Mouse (Mus musculus): ENCODE results near the gene Man1c1. TPM values are rescaled to one million over a fixed set of nuclear protein-coding genes. Genes with fewer than 3 reads are reported as not detected.
A peak's percentile ranks its signal among the peaks of the same experiment; 100 is the strongest.

The Man1c1 gene
- polyA plus RNA-seq, 1 experiment from 2014 or later: 5.3 TPM

- H3K9ac ChIP-seq (ENCODE audit: low read depth, low read length): no peak overlapping the region
- ATAC-seq (ENCODE audit: low FRiP score) (no peak), DNase-seq (ENCODE audit: low spot score) (no peak)
- no peak overlapping the region for H3K4me3 ChIP-seq (ENCODE audit: low read depth, low read length)
- no peak overlapping the region for H3K27ac ChIP-seq (ENCODE audit: low read depth, low read length)
- H3K4me2 ChIP-seq (replicated peaks; ENCODE audit: low read depth, low read length): no peak overlapping the region
- H3K4me1 ChIP-seq (replicated peaks; ENCODE audit: control insufficient read depth, insufficient read depth, low read length): no peaks in the 10 kb centered on the region; the same call in none of the 2 replicates
- no peaks in the 10 kb centered on the region for H3K36me3 ChIP-seq (ENCODE audit: control insufficient read depth, insufficient read depth, low read length)
- WGBS: 80% methylated on average over 1 of the region's 1 CpGs
- no peaks in the 10 kb centered on the region for H3K9me3 ChIP-seq (ENCODE audit: control insufficient read depth, low read length)
- 0 out of 2 replicates have a peak, but pooled peaks cover 2% of the 10 kb centered on the region for H3K27me3 ChIP-seq (ENCODE audit: control insufficient read depth, insufficient read depth, low read length)
Measured at GRCm38 (mm10) chr4:134586631-134587030, 117.5 kb downstream of the Man1c1 start.

- no peak overlapping the region for H3K9ac ChIP-seq (ENCODE audit: low read depth, low read length)
- no peak overlapping the region for H3K4me3 ChIP-seq (ENCODE audit: low read depth, low read length)
- H3K36me3 ChIP-seq (ENCODE audit: control insufficient read depth, insufficient read depth, low read length): no peaks in the 10 kb centered on the region
- ATAC-seq (ENCODE audit: low FRiP score): no peak
- 90% methylated on average over 7 of the region's 7 CpGs for WGBS
- H3K27me3 ChIP-seq (ENCODE audit: control insufficient read depth, insufficient read depth, low read length): 0 out of 2 replicates have a peak, but pooled peaks cover 2% of the 10 kb centered on the region
- no peak overlapping the region for H3K27ac ChIP-seq (ENCODE audit: low read depth, low read length)
- no peak overlapping the region for H3K4me2 ChIP-seq (replicated peaks; ENCODE audit: low read depth, low read length)
- H3K4me1 ChIP-seq (replicated peaks; ENCODE audit: control insufficient read depth, insufficient read depth, low read length): peaks cover 3% of the 10 kb centered on the region; the same call in 1 of the 2 replicates
- no peak for DNase-seq (ENCODE audit: low spot score)
- H3K9me3 ChIP-seq (ENCODE audit: control insufficient read depth, low read length): no peaks in the 10 kb centered on the region
Measured at GRCm38 (mm10) chr4:134586126-134586525, 118.0 kb downstream of the Man1c1 start.

- no peak for DNase-seq (ENCODE audit: low spot score)
- Histone ChIP-seq H3K27ac (ENCODE audit: low read depth, low read length) (no peak overlapping the region), H3K27me3 (ENCODE audit: control insufficient read depth, insufficient read depth, low read length) (no peaks in the 10 kb centered on the region), H3K9me3 (ENCODE audit: control insufficient read depth, low read length) (no peaks in the 10 kb centered on the region), H3K36me3 (ENCODE audit: control insufficient read depth, insufficient read depth, low read length) (no peaks in the 10 kb centered on the region), H3K4me1 (replicated peaks; ENCODE audit: control insufficient read depth, insufficient read depth, low read length) (peaks cover 5% of the 10 kb centered on the region), H3K9ac (ENCODE audit: low read depth, low read length) (no peak overlapping the region), H3K4me2 (replicated peaks; ENCODE audit: low read depth, low read length) (no peak overlapping the region), H3K4me3 (ENCODE audit: low read depth, low read length) (no peak overlapping the region)
- no peak for ATAC-seq (ENCODE audit: low FRiP score)
- 80% methylated on average over 3 of the region's 3 CpGs for WGBS
Measured at GRCm38 (mm10) chr4:134583513-134583912, 120.6 kb downstream of the Man1c1 start.

GRCm38 (mm10) chr4:134581365-134581764 is 122.7 kb downstream of the Man1c1 start:
- WGBS: 62% methylated on average over 8 of the region's 8 CpGs
- no peak overlapping the region for H3K4me3 ChIP-seq (ENCODE audit: low read depth, low read length)
- H3K4me2 ChIP-seq (replicated peaks; ENCODE audit: low read depth, low read length): no peak overlapping the region
- no peak overlapping the region for H3K9ac ChIP-seq (ENCODE audit: low read depth, low read length)
- DNase-seq (ENCODE audit: low spot score) (no peak), ATAC-seq (ENCODE audit: low FRiP score) (no peak)
- H3K27ac ChIP-seq (ENCODE audit: low read depth, low read length): 0 out of 2 replicates have a peak overlapping the region, but pooled peaks have one; percentile 10
- H3K27me3 ChIP-seq (ENCODE audit: control insufficient read depth, insufficient read depth, low read length): no peaks in the 10 kb centered on the region
- H3K36me3 ChIP-seq (ENCODE audit: control insufficient read depth, insufficient read depth, low read length): no peaks in the 10 kb centered on the region
- no peaks in the 10 kb centered on the region for H3K9me3 ChIP-seq (ENCODE audit: control insufficient read depth, low read length)
- peaks cover 5% of the 10 kb centered on the region for H3K4me1 ChIP-seq (replicated peaks; ENCODE audit: control insufficient read depth, insufficient read depth, low read length)

GRCm38 (mm10) chr4:134580351-134581148 is 123.5 kb downstream of the Man1c1 start:
- no peak overlapping the region for H3K27ac ChIP-seq (ENCODE audit: low read depth, low read length)
- no peak overlapping the region for H3K9ac ChIP-seq (ENCODE audit: low read depth, low read length)

GRCm38 (mm10) chr4:134579620-134580019 is 124.5 kb downstream of the Man1c1 start:
- ATAC-seq (ENCODE audit: low FRiP score): no peak
- no peak overlapping the region for H3K27ac ChIP-seq (ENCODE audit: low read depth, low read length)
- H3K27me3 ChIP-seq (ENCODE audit: control insufficient read depth, insufficient read depth, low read length): no peaks in the 10 kb centered on the region
- H3K4me1 ChIP-seq (replicated peaks; ENCODE audit: control insufficient read depth, insufficient read depth, low read length): peaks cover 5% of the 10 kb centered on the region
- no peaks in the 10 kb centered on the region for H3K9me3 ChIP-seq (ENCODE audit: control insufficient read depth, low read length)
- no peaks in the 10 kb centered on the region for H3K36me3 ChIP-seq (ENCODE audit: control insufficient read depth, insufficient read depth, low read length)
- no peak overlapping the region for H3K4me2 ChIP-seq (replicated peaks; ENCODE audit: low read depth, low read length)
- H3K9ac ChIP-seq (ENCODE audit: low read depth, low read length): no peak overlapping the region; the same call in 1 of the 2 replicates
- WGBS: 47% methylated on average over 5 of the region's 5 CpGs
- no peak for DNase-seq (ENCODE audit: low spot score)
- no peak overlapping the region for H3K4me3 ChIP-seq (ENCODE audit: low read depth, low read length)

More at GRCm38 (mm10) chr4:134580351-134581148, 123.5 kb downstream of the Man1c1 start:
- H3K27me3 ChIP-seq (ENCODE audit: control insufficient read depth, insufficient read depth, low read length): no peaks in the 10 kb centered on the region
- WGBS: 78% methylated on average over 15 of the region's 15 CpGs
- no peaks in the 10 kb centered on the region for H3K36me3 ChIP-seq (ENCODE audit: control insufficient read depth, insufficient read depth, low read length)
- H3K9me3 ChIP-seq (ENCODE audit: control insufficient read depth, low read length): no peaks in the 10 kb centered on the region
- ATAC-seq (ENCODE audit: low FRiP score) (no peak), DNase-seq (ENCODE audit: low spot score) (no peak)
- no peak overlapping the region for H3K4me2 ChIP-seq (replicated peaks; ENCODE audit: low read depth, low read length)
- H3K4me1 ChIP-seq (replicated peaks; ENCODE audit: control insufficient read depth, insufficient read depth, low read length): peaks cover 5% of the 10 kb centered on the region
- H3K4me3 ChIP-seq (ENCODE audit: low read depth, low read length): no peak overlapping the region

- H3K4me2 ChIP-seq (replicated peaks; ENCODE audit: low read depth, low read length): no peak overlapping the region
- ATAC-seq (ENCODE audit: low FRiP score): no peak
- 25% methylated on average over 11 of the region's 11 CpGs for WGBS
Measured at GRCm38 (mm10) chr4:134579212-134579611, 124.9 kb downstream of the Man1c1 start.

GRCm38 (mm10) chr4:134578407-134578806 is 125.7 kb downstream of the Man1c1 start:
- no peak overlapping the region for H3K9ac ChIP-seq (ENCODE audit: low read depth, low read length)
- no peak overlapping the region for H3K4me3 ChIP-seq (ENCODE audit: low read depth, low read length)
- peaks cover 5% of the 10 kb centered on the region for H3K4me1 ChIP-seq (replicated peaks; ENCODE audit: control insufficient read depth, insufficient read depth, low read length)
- WGBS: 74% methylated on average over 5 of the region's 5 CpGs
- no peak for ATAC-seq (ENCODE audit: low FRiP score)
- no peaks in the 10 kb centered on the region for H3K27me3 ChIP-seq (ENCODE audit: control insufficient read depth, insufficient read depth, low read length)
- DNase-seq (ENCODE audit: low spot score): no peak
- H3K4me2 ChIP-seq (replicated peaks; ENCODE audit: low read depth, low read length): no peak overlapping the region
- H3K27ac ChIP-seq (ENCODE audit: low read depth, low read length): no peak overlapping the region
- H3K9me3 ChIP-seq (ENCODE audit: control insufficient read depth, low read length): no peaks in the 10 kb centered on the region
- H3K36me3 ChIP-seq (ENCODE audit: control insufficient read depth, insufficient read depth, low read length): no peaks in the 10 kb centered on the region

More at GRCm38 (mm10) chr4:134579212-134579611, 124.9 kb downstream of the Man1c1 start:
- Histone ChIP-seq H3K9me3 (ENCODE audit: control insufficient read depth, low read length) (no peaks in the 10 kb centered on the region), H3K27ac (ENCODE audit: low read depth, low read length) (no peak overlapping the region), H3K9ac (ENCODE audit: low read depth, low read length) (peak overlapping the region; percentile 1; the same call in 1 of the 2 replicates), H3K36me3 (ENCODE audit: control insufficient read depth, insufficient read depth, low read length) (no peaks in the 10 kb centered on the region), H3K4me1 (replicated peaks; ENCODE audit: control insufficient read depth, insufficient read depth, low read length) (peaks cover 5% of the 10 kb centered on the region), H3K4me3 (ENCODE audit: low read depth, low read length) (no peak overlapping the region), H3K27me3 (ENCODE audit: control insufficient read depth, insufficient read depth, low read length) (no peaks in the 10 kb centered on the region)
- DNase-seq (ENCODE audit: low spot score): no peak

GRCm38 (mm10) chr4:134577281-134577680 is 126.8 kb downstream of the Man1c1 start:
- Histone ChIP-seq H3K9me3 (ENCODE audit: control insufficient read depth, low read length) (no peaks in the 10 kb centered on the region), H3K4me2 (replicated peaks; ENCODE audit: low read depth, low read length) (no peak overlapping the region), H3K36me3 (ENCODE audit: control insufficient read depth, insufficient read depth, low read length) (no peaks in the 10 kb centered on the region), H3K4me1 (replicated peaks; ENCODE audit: control insufficient read depth, insufficient read depth, low read length) (peaks cover 5% of the 10 kb centered on the region), H3K27me3 (ENCODE audit: control insufficient read depth, insufficient read depth, low read length) (no peaks in the 10 kb centered on the region), H3K27ac (ENCODE audit: low read depth, low read length) (no peak overlapping the region), H3K4me3 (ENCODE audit: low read depth, low read length) (no peak overlapping the region), H3K9ac (ENCODE audit: low read depth, low read length) (no peak overlapping the region)
- DNase-seq (ENCODE audit: low spot score): no peak
- WGBS: 76% methylated on average over 2 of the region's 2 CpGs
- no peak for ATAC-seq (ENCODE audit: low FRiP score)
